Mouse (Mus musculus): ENCODE measurements at regions not wholly inside any gene's neighbourhood (a gene's known extent, or its start where the extent isn't known, plus 50 kb on each side); places are given as distances from the start of the nearest gene placed in this dataset.

DNA sequence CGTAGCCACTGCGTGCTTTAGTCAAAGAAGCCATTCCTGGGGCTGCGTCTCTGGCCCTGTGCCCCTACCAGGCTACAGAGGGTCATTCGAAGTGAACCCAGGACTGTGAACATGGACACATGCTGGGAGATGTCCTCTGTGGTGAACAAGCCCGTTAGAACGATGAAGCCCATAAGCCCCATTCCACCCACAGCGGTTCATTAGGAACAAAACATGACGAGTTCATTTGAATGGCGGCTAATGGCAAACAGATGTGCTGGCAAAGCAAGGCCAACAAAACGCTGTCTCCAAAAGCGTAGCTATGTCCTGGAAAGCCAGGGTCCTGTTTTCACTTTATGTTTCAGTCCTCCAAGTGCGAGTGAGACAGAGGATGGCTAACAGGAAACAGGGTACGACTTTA is 208.7 kb upstream of the Cxcl12 start:
- TF ChIP-seq USF1 (IDR thresholded peaks at IDR 0.05; ENCODE audit: low read depth) (no peak), CTCF (IDR thresholded peaks at IDR 0.05; ENCODE audit: control insufficient read depth, insufficient read depth, insufficient read length) (no peak), MYOG (IDR thresholded peaks at IDR 0.05; ENCODE audit: control insufficient read depth, extremely low read depth, insufficient read length) (no peak), CEBPB (IDR thresholded peaks at IDR 0.05; ENCODE audit: low read depth) (no peak), MAX (IDR thresholded peaks at IDR 0.05) (no peak), MYOD1 (IDR thresholded peaks at IDR 0.05; ENCODE audit: control insufficient read depth, insufficient read length, low read depth) (no peak)
